Mouse (Mus musculus) kidney, adult 2 months (tissue): Measurements from ENCODE around the gene Kpna3.

Experiments used
- CTCF ChIP-seq: fragments of 200-500 bp; conservative IDR thresholded peaks from 2 replicates; pipeline ENCODE4 v1.5.1; 2011; ENCODE audit warnings: low read depth, mild to moderate bottlenecking, control low read depth, low read length, moderate library complexity, mixed read lengths; ENCODE audit not compliant: insufficient read depth, insufficient read length
- POLR2A ChIP-seq: fragments of 200-500 bp; IDR thresholded peaks from one replicate; pipeline ENCODE4 v1.6.1; 2011; ENCODE audit warnings: low read depth, low read length, control low read depth

DNA sequence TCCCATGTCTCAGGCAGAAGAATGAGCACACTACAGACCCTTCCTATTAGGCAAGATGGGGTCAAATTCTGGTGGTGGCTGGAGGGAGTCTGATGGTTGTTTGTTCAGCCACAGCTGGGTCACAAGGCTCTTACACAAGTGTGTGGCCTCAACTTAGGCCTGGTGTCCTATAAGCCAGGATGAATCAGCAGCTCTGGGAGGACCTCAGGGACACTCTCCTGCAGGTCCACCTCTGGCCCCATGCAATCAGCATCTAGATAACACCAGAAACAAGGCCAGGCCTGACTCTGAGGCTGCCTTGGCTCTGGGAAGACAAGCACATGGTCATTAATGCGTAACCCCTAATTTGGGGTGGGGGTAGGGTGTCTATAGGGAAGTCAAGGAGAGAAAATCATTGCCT lies 118.9 kb downstream of the Kpna3 start:
- TF ChIP-seq CTCF (no peak), POLR2A (no peak)
